Mouse (Mus musculus): ENCODE data around the gene Pip5k1c. TPM values are rescaled to one million over a fixed set of nuclear protein-coding genes. Genes with fewer than 3 reads are reported as not detected.

The Pip5k1c gene
- polyA plus RNA-seq, 1 experiment from 2014 or later, result 47.0 TPM

- no peak overlapping the region for H3K9ac ChIP-seq
- no peak overlapping the region for H3K27ac ChIP-seq
- H3K27me3 ChIP-seq, result peaks cover 6% of the 10 kb centered on the region; the same call in 1 of the 2 replicates
- WGBS, result 58% methylated on average over 6 of the region's 6 CpGs
- no peak for ATAC-seq (ENCODE audit: borderline replicate concordance, extremely low read depth, low FRiP score, low TSS enrichment)
- peaks cover 50% of the 10 kb centered on the region for H3K36me3 ChIP-seq
- no peaks in the 10 kb centered on the region for H3K9me3 ChIP-seq
- no peak overlapping the region for H3K4me2 ChIP-seq
- no peak overlapping the region for H3K4me3 ChIP-seq
- peaks cover 40% of the 10 kb centered on the region for H3K4me1 ChIP-seq
Observed at GRCm38 (mm10) chr10:81366477-81367206, 73.9 kb downstream of the Pip5k1c start.

GRCm38 (mm10) chr10:81367207-81367495 lies 74.4 kb downstream of the Pip5k1c start:
- Histone ChIP-seq H3K4me3 (no peak overlapping the region), H3K27ac (no peak overlapping the region), H3K9me3 (no peaks in the 10 kb centered on the region), H3K36me3 (peaks cover 50% of the 10 kb centered on the region), H3K4me1 (peaks cover 35% of the 10 kb centered on the region), H3K9ac (no peak overlapping the region), H3K4me2 (no peak overlapping the region), H3K27me3 (peaks cover 6% of the 10 kb centered on the region; the same call in 1 of the 2 replicates)
- no peak for ATAC-seq (ENCODE audit: borderline replicate concordance, extremely low read depth, low FRiP score, low TSS enrichment)
- 74% methylated on average over 6 of the region's 6 CpGs for WGBS

Small RNA genes lying within 50 kb of the gene (microRNA-seq; reads per million reads assigned to microRNA genes)
- gene Mir3057, result 8.5 reads per million, percentile 27 among the genes with 10 or more reads in this experiment

Other genes starting within 250 kb of the Pip5k1c start
- 192 TPM in 2 replicates for gene Sgta, start 232.8 kb upstream of the Pip5k1c start, polyA plus RNA-seq (2015; fragmentation: Nextera tagmentation; extraction: Ambion mirVana)
- 51.7 and 54.3 TPM in 2 replicates for gene Thop1, start 222.9 kb upstream of the Pip5k1c start, polyA plus RNA-seq (2015; fragmentation: Nextera tagmentation; extraction: Ambion mirVana)
- 0.31 and 0.35 TPM in 2 replicates for gene Creb3l3, start 194.1 kb upstream of the Pip5k1c start, polyA plus RNA-seq (2015; fragmentation: Nextera tagmentation; extraction: Ambion mirVana)
- gene Map2k2, start 187.0 kb upstream of the Pip5k1c start, polyA plus RNA-seq (2015; fragmentation: Nextera tagmentation; extraction: Ambion mirVana), result 178 and 180 TPM in 2 replicates
- 34.1 and 36.9 TPM in 2 replicates for gene Zbtb7a, start 157.7 kb upstream of the Pip5k1c start, polyA plus RNA-seq (2015; fragmentation: Nextera tagmentation; extraction: Ambion mirVana)
- 41.0 and 47.5 TPM in 2 replicates for gene Pias4, start 125.0 kb upstream of the Pip5k1c start, polyA plus RNA-seq (2015; fragmentation: Nextera tagmentation; extraction: Ambion mirVana)
- gene Eef2, start 116.3 kb upstream of the Pip5k1c start, polyA plus RNA-seq (2015; fragmentation: Nextera tagmentation; extraction: Ambion mirVana), result 567 and 596 TPM in 2 replicates
- 52.6 and 56.1 TPM in 2 replicates for gene Dapk3, start 110.0 kb upstream of the Pip5k1c start, polyA plus RNA-seq (2015; fragmentation: Nextera tagmentation; extraction: Ambion mirVana)
- gene 4930442H23Rik, start 109.1 kb upstream of the Pip5k1c start, polyA plus RNA-seq (2015; fragmentation: Nextera tagmentation; extraction: Ambion mirVana), result 0.16 TPM in 2 replicates
- gene Nmrk2, start 90.9 kb upstream of the Pip5k1c start, polyA plus RNA-seq (2015; fragmentation: Nextera tagmentation; extraction: Ambion mirVana), result 0.11 and 0.30 TPM in 2 replicates
- 0.14 and 0.29 TPM in 2 replicates for gene Atcay, start 62.1 kb upstream of the Pip5k1c start, polyA plus RNA-seq (2015; fragmentation: Nextera tagmentation; extraction: Ambion mirVana)
- 5.3 and 5.4 TPM in 2 replicates for gene Zfr2, start 59.8 kb upstream of the Pip5k1c start, polyA plus RNA-seq (2015; fragmentation: Nextera tagmentation; extraction: Ambion mirVana)
- gene Matk, start 40.0 kb upstream of the Pip5k1c start, polyA plus RNA-seq (2015; fragmentation: Nextera tagmentation; extraction: Ambion mirVana), result 2.7 and 3.9 TPM in 2 replicates
- 208 and 225 TPM in 2 replicates for gene Mrpl54, start 26.0 kb upstream of the Pip5k1c start, polyA plus RNA-seq (2015; fragmentation: Nextera tagmentation; extraction: Ambion mirVana)
- gene Apba3, start 26.0 kb upstream of the Pip5k1c start, polyA plus RNA-seq (2015; fragmentation: Nextera tagmentation; extraction: Ambion mirVana), result 60.7 and 66.5 TPM in 2 replicates
- 26.4 and 28.8 TPM in 2 replicates for gene Tjp3, start 1.4 kb upstream of the Pip5k1c start, polyA plus RNA-seq (2015; fragmentation: Nextera tagmentation; extraction: Ambion mirVana)
- gene Cactin, start 28.1 kb downstream of the Pip5k1c start, polyA plus RNA-seq (2015; fragmentation: Nextera tagmentation; extraction: Ambion mirVana), result 48.4 and 49.9 TPM in 2 replicates
- 17.8 and 18.3 TPM in 2 replicates for gene Tbxa2r, start 35.8 kb downstream of the Pip5k1c start, polyA plus RNA-seq (2015; fragmentation: Nextera tagmentation; extraction: Ambion mirVana)
- gene Gipc3, start 50.3 kb downstream of the Pip5k1c start, polyA plus RNA-seq (2015; fragmentation: Nextera tagmentation; extraction: Ambion mirVana), result 0.07 and 0.10 TPM in 2 replicates
- gene Hmg20b, start 57.5 kb downstream of the Pip5k1c start, polyA plus RNA-seq (2015; fragmentation: Nextera tagmentation; extraction: Ambion mirVana), result 91.2 and 92.5 TPM in 2 replicates
- gene Mfsd12, start 64.5 kb downstream of the Pip5k1c start, polyA plus RNA-seq (2015; fragmentation: Nextera tagmentation; extraction: Ambion mirVana), result 17.6 and 20.4 TPM in 2 replicates
- 2.0 and 3.0 TPM in 2 replicates for gene 4930404N11Rik, start 72.9 kb downstream of the Pip5k1c start, polyA plus RNA-seq (2015; fragmentation: Nextera tagmentation; extraction: Ambion mirVana)
- gene Fzr1, start 85.6 kb downstream of the Pip5k1c start, polyA plus RNA-seq (2015; fragmentation: Nextera tagmentation; extraction: Ambion mirVana), result 110 and 115 TPM in 2 replicates
- 75.9 and 79.8 TPM in 2 replicates for gene Dohh, start 91.5 kb downstream of the Pip5k1c start, polyA plus RNA-seq (2015; fragmentation: Nextera tagmentation; extraction: Ambion mirVana)
- 1.6 and 2.7 TPM in 2 replicates for gene Gm48551, start 91.5 kb downstream of the Pip5k1c start, polyA plus RNA-seq (2015; fragmentation: Nextera tagmentation; extraction: Ambion mirVana)
- 0.45 and 2.3 TPM in 2 replicates for gene Gm48552, start 96.0 kb downstream of the Pip5k1c start, polyA plus RNA-seq (2015; fragmentation: Nextera tagmentation; extraction: Ambion mirVana)
- gene Smim24, start 100.1 kb downstream of the Pip5k1c start, polyA plus RNA-seq (2015; fragmentation: Nextera tagmentation; extraction: Ambion mirVana), result 4.4 TPM in 2 replicates
- gene Nfic, start 162.7 kb downstream of the Pip5k1c start, polyA plus RNA-seq (2015; fragmentation: Nextera tagmentation; extraction: Ambion mirVana), result 86.0 and 87.2 TPM in 2 replicates
- 0.34 and 0.42 TPM in 2 replicates for gene Celf5, start 189.7 kb downstream of the Pip5k1c start, polyA plus RNA-seq (2015; fragmentation: Nextera tagmentation; extraction: Ambion mirVana)
- 81.8 and 82.8 TPM in 2 replicates for gene Ncln, start 203.4 kb downstream of the Pip5k1c start, polyA plus RNA-seq (2015; fragmentation: Nextera tagmentation; extraction: Ambion mirVana)
- 2.5 and 3.6 TPM in 2 replicates for gene S1pr4, start 207.2 kb downstream of the Pip5k1c start, polyA plus RNA-seq (2015; fragmentation: Nextera tagmentation; extraction: Ambion mirVana)
- 1.7 and 1.8 TPM in 2 replicates for gene Gna15, start 231.3 kb downstream of the Pip5k1c start, polyA plus RNA-seq (2015; fragmentation: Nextera tagmentation; extraction: Ambion mirVana)